Mouse (Mus musculus): ENCODE measurements around the gene Hmga2. TPM values are rescaled to one million over a fixed set of nuclear protein-coding genes. Genes with fewer than 3 reads are reported as not detected.
A peak's percentile ranks its signal among the peaks of the same experiment; 100 is the strongest.

Gene Hmga2
- polyA plus RNA-seq, 1 experiment from 2014 or later = 195 TPM

GRCm38 (mm10) chr10:120478164-120478563 is 1.9 kb upstream of the Hmga2 start:
- Histone ChIP-seq H3K27ac (replicated peaks; ENCODE audit: low read depth, low read length) (peak overlapping the region; percentile 99; the same call in 1 of the 2 replicates), H3K9me3 (ENCODE audit: control insufficient read depth, low read length) (no peaks in the 10 kb centered on the region), H3K4me2 (ENCODE audit: low read depth, severe bottlenecking) (peak overlapping the region; percentile 90), H3K4me3 (ENCODE audit: low read depth, low read length) (peak overlapping the region; percentile 99), H3K27me3 (ENCODE audit: control insufficient read depth, insufficient read depth, low read length) (no peaks in the 10 kb centered on the region), H3K4me1 (ENCODE audit: control insufficient read depth, insufficient read depth, low read length) (peaks cover 6% of the 10 kb centered on the region; the same call in 1 of the 2 replicates), H3K36me3 (ENCODE audit: control insufficient read depth, insufficient read depth, low read length) (no peaks in the 10 kb centered on the region), H3K9ac (ENCODE audit: low read length) (peak overlapping the region; percentile 100)
- DNase-seq (ENCODE audit: low spot score) (peak; percentile 81), ATAC-seq (ENCODE audit: insufficient number of reproducible peaks, low FRiP score, low TSS enrichment, low read depth) (no peak)
- under 1% methylated on average over 16 of the region's 16 CpGs for WGBS

DNA sequence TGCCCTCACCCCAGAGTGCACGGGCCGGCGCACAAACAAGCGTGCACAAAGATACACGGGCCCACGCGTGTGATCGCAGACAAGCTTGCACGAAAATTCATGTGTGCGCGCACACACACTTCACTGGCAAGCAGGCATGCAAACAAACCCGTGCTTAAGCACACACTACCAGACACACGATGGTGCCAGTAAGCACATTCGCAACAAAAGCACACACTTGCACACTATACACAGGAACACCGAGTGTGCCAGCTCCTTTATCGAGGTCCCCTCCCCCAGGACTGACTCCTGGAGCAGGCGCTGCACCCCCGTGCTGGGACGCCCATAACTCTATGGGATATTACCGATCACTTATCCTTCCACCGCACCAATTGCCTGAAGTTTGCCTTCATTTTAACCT is 1.2 kb upstream of the Hmga2 start:
- peak overlapping the region; percentile 100 for H3K9ac ChIP-seq (ENCODE audit: low read length)
- no peaks in the 10 kb centered on the region for H3K27me3 ChIP-seq (ENCODE audit: control insufficient read depth, insufficient read depth, low read length)
- H3K4me3 ChIP-seq (ENCODE audit: low read depth, low read length) = peak overlapping the region; percentile 99
- peak overlapping the region; percentile 90 for H3K4me2 ChIP-seq (ENCODE audit: low read depth, severe bottlenecking)
- peak; percentile 67 for DNase-seq (ENCODE audit: low spot score)
- peak overlapping the region; percentile 99 for H3K27ac ChIP-seq (replicated peaks; ENCODE audit: low read depth, low read length)
- H3K36me3 ChIP-seq (ENCODE audit: control insufficient read depth, insufficient read depth, low read length) = no peaks in the 10 kb centered on the region
- peak; percentile 10; the same call in 1 of the 2 replicates for ATAC-seq (ENCODE audit: insufficient number of reproducible peaks, low FRiP score, low TSS enrichment, low read depth)
- H3K9me3 ChIP-seq (ENCODE audit: control insufficient read depth, low read length) = no peaks in the 10 kb centered on the region
- H3K4me1 ChIP-seq (ENCODE audit: control insufficient read depth, insufficient read depth, low read length) = peaks cover 6% of the 10 kb centered on the region; the same call in 1 of the 2 replicates
- WGBS = under 1% methylated on average over 21 of the region's 21 CpGs

DNA sequence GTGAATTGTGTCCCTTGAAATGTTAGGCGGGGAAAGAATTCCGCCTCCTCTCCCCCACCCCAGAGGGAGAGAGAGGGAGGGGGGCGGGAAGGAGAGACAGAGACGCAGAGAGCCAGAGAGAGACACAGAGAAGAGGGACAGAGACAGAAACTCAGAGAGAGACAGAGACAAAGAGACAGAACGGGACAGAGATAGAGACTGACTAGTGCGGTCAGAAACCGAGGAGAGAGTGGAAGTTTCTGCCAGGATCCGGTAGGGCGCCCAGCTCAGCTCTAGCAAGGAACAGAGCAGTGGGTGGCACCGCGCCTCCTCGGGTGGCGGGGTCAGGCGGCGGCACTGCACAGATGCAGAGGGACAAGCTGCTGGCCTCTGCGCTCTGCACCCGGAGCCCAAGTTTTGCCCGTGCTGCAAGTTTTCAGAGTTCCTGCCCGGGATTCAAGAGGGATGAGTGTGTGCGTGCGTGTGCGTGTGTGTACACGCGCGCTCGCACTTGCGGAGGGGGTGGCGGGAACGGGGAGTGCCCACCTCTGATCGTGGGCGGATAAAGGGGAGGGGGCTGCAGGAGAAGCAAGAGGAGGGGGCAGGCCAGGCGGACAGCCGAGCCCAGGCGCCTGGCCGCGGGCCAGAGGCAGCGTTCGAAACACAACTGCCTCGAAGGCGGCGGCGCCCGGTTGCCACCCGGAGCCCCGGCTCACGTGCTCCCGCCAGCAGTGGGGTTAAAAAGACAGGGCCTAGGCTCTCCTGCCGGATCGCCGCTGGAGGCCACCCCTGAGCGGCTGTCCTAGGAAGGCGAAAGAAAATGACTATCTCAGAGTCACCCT is 457 bp upstream of the Hmga2 start:
- no peaks in the 10 kb centered on the region for H3K36me3 ChIP-seq (ENCODE audit: control insufficient read depth, insufficient read depth, low read length)
- H3K4me2 ChIP-seq (ENCODE audit: low read depth, severe bottlenecking) = peak overlapping the region; percentile 90
- peak overlapping the region; percentile 99 for H3K4me3 ChIP-seq (ENCODE audit: low read depth, low read length)
- ATAC-seq (ENCODE audit: insufficient number of reproducible peaks, low FRiP score, low TSS enrichment, low read depth) (peak; percentile 75), DNase-seq (ENCODE audit: low spot score) (peak; percentile 88)
- H3K27me3 ChIP-seq (ENCODE audit: control insufficient read depth, insufficient read depth, low read length) = no peaks in the 10 kb centered on the region
- under 1% methylated on average over 51 of the region's 52 CpGs for WGBS
- H3K4me1 ChIP-seq (ENCODE audit: control insufficient read depth, insufficient read depth, low read length) = peaks cover 6% of the 10 kb centered on the region; the same call in 1 of the 2 replicates
- peak overlapping the region; percentile 99 for H3K27ac ChIP-seq (replicated peaks; ENCODE audit: low read depth, low read length)
- peak overlapping the region; percentile 100 for H3K9ac ChIP-seq (ENCODE audit: low read length)
- no peaks in the 10 kb centered on the region for H3K9me3 ChIP-seq (ENCODE audit: control insufficient read depth, low read length)

DNA sequence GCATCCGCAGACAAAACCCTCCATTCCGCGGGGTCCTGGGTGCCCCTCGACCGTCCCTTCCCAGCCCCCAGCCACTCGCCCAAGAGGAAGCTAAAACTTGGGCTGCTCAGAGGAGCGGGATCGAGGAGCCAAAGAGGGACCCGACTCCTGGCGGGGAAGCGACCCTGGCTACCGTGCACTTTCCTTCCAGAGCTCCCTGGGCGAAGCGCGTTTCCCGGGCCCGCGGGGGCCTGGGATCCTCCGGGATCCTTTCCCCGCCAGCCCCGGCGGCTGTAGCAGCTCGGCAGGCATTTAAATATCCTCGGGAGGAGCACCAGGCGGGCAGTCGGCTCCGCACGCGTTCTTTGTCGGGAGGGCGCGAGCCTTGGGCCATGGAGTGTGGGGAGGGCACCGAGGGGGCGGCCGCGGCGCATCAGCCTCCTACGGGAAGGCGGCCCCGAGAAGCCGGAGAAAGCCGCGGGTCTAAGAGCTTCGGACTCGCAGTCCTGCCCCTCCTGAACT is 1.2 kb downstream of the Hmga2 start:
- no peak for ATAC-seq (ENCODE audit: insufficient number of reproducible peaks, low FRiP score, low TSS enrichment, low read depth)
- Histone ChIP-seq H3K4me1 (ENCODE audit: control insufficient read depth, insufficient read depth, low read length) (peaks cover 6% of the 10 kb centered on the region; the same call in 1 of the 2 replicates), H3K9ac (ENCODE audit: low read length) (peak overlapping the region; percentile 100)

GRCm38 (mm10) chr10:120474301-120474700 is 2.0 kb downstream of the Hmga2 start:
- DNase-seq (ENCODE audit: low spot score) (peak; percentile 78), ATAC-seq (ENCODE audit: insufficient number of reproducible peaks, low FRiP score, low TSS enrichment, low read depth) (no peak)
- Histone ChIP-seq H3K36me3 (ENCODE audit: control insufficient read depth, insufficient read depth, low read length) (peaks cover 4% of the 10 kb centered on the region; the same call in 1 of the 2 replicates), H3K4me2 (ENCODE audit: low read depth, severe bottlenecking) (peak overlapping the region; percentile 90), H3K4me3 (ENCODE audit: low read depth, low read length) (peak overlapping the region; percentile 99), H3K27ac (replicated peaks; ENCODE audit: low read depth, low read length) (peak overlapping the region; percentile 99), H3K27me3 (ENCODE audit: control insufficient read depth, insufficient read depth, low read length) (no peaks in the 10 kb centered on the region), H3K9ac (ENCODE audit: low read length) (peak overlapping the region; percentile 100), H3K9me3 (ENCODE audit: control insufficient read depth, low read length) (no peaks in the 10 kb centered on the region), H3K4me1 (ENCODE audit: control insufficient read depth, insufficient read depth, low read length) (peaks cover 6% of the 10 kb centered on the region; the same call in 1 of the 2 replicates)
- under 1% methylated on average over 20 of the region's 20 CpGs for WGBS

More for the DNA sequence above, 1.2 kb downstream of the Hmga2 start:
- WGBS = under 1% methylated on average over 44 of the region's 45 CpGs
- Histone ChIP-seq H3K9me3 (ENCODE audit: control insufficient read depth, low read length) (no peaks in the 10 kb centered on the region), H3K27ac (replicated peaks; ENCODE audit: low read depth, low read length) (peak overlapping the region; percentile 99), H3K4me3 (ENCODE audit: low read depth, low read length) (peak overlapping the region; percentile 99), H3K36me3 (ENCODE audit: control insufficient read depth, insufficient read depth, low read length) (no peaks in the 10 kb centered on the region), H3K4me2 (ENCODE audit: low read depth, severe bottlenecking) (peak overlapping the region; percentile 90), H3K27me3 (ENCODE audit: control insufficient read depth, insufficient read depth, low read length) (no peaks in the 10 kb centered on the region)
- peak; percentile 74 for DNase-seq (ENCODE audit: low spot score)

DNA sequence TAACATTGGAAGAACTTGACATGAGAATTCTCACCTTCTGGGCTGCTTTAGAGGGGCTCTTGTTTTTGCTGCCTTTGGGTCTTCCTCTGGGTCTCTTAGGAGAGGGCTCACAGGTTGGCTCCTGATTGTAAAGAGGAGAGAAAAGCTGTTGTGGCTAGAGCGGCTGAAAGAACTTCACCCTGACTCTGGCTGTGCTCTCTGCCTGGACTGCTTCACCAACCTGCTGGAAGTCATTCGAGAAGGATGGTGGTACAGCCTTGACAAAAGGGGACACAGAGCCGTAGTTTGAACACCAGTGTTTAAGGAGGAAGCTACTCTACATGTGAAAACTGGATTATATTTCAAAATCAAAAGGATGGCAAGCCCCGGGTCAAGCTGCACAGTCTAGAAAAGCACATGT is 3.1 kb downstream of the Hmga2 start:
- 20% methylated on average over 4 of the region's 4 CpGs for WGBS
- Histone ChIP-seq H3K4me2 (ENCODE audit: low read depth, severe bottlenecking) (peak overlapping the region; percentile 90), H3K4me1 (ENCODE audit: control insufficient read depth, insufficient read depth, low read length) (peaks cover 4% of the 10 kb centered on the region; the same call in 1 of the 2 replicates), H3K27ac (replicated peaks; ENCODE audit: low read depth, low read length) (peak overlapping the region; percentile 38; the same call in 1 of the 2 replicates), H3K36me3 (ENCODE audit: control insufficient read depth, insufficient read depth, low read length) (peaks cover 7% of the 10 kb centered on the region; the same call in 1 of the 2 replicates), H3K9ac (ENCODE audit: low read length) (peak overlapping the region; percentile 60), H3K27me3 (ENCODE audit: control insufficient read depth, insufficient read depth, low read length) (no peaks in the 10 kb centered on the region), H3K4me3 (ENCODE audit: low read depth, low read length) (peak overlapping the region; percentile 99), H3K9me3 (ENCODE audit: control insufficient read depth, low read length) (no peaks in the 10 kb centered on the region)
- ATAC-seq (ENCODE audit: insufficient number of reproducible peaks, low FRiP score, low TSS enrichment, low read depth) (no peak), DNase-seq (ENCODE audit: low spot score) (peak; percentile 39)

- WGBS = 44% methylated on average over 2 of the region's 2 CpGs
- H3K27ac ChIP-seq (replicated peaks; ENCODE audit: low read depth, low read length) = no peak overlapping the region
Measured at GRCm38 (mm10) chr10:120472606-120473005, 3.7 kb downstream of the Hmga2 start.

DNA sequence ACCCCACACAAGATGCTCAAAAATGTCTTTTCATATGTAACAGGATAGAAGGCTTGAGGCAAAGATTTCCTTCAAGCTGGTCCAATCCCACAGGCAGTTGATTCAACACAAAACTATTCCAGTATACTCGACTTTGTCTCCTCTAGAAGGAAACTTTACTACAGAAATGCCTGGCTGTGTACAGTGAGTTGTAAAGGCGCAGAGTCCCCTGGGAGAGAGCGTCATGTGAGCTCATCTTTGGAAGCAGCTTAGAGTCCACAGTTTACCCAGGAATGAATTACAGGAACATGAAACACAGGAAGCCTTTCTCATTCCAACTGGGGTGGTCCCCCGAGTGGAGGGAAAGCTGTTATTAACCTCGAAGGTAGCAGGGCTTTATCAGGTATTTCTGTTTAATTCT is 11.1 kb downstream of the Hmga2 start:
- H3K4me1 ChIP-seq (ENCODE audit: control insufficient read depth, insufficient read depth, low read length) = peaks cover 4% of the 10 kb centered on the region; the same call in 1 of the 2 replicates
- H3K36me3 ChIP-seq (ENCODE audit: control insufficient read depth, insufficient read depth, low read length) = peaks cover 18% of the 10 kb centered on the region; the same call in 1 of the 2 replicates
- H3K9me3 ChIP-seq (ENCODE audit: control insufficient read depth, low read length) = no peaks in the 10 kb centered on the region
- H3K4me2 ChIP-seq (ENCODE audit: low read depth, severe bottlenecking) = no peak overlapping the region
- WGBS = 83% methylated on average over 5 of the region's 5 CpGs
- no peak overlapping the region for H3K4me3 ChIP-seq (ENCODE audit: low read depth, low read length)
- H3K9ac ChIP-seq (ENCODE audit: low read length) = no peak overlapping the region
- H3K27ac ChIP-seq (replicated peaks; ENCODE audit: low read depth, low read length) = no peak overlapping the region
- no peaks in the 10 kb centered on the region for H3K27me3 ChIP-seq (ENCODE audit: control insufficient read depth, insufficient read depth, low read length)
- ATAC-seq (ENCODE audit: insufficient number of reproducible peaks, low FRiP score, low TSS enrichment, low read depth) (no peak), DNase-seq (ENCODE audit: low spot score) (no peak)

More at GRCm38 (mm10) chr10:120472606-120473005, 3.7 kb downstream of the Hmga2 start:
- Histone ChIP-seq H3K36me3 (ENCODE audit: control insufficient read depth, insufficient read depth, low read length) (peaks cover 10% of the 10 kb centered on the region; the same call in 1 of the 2 replicates), H3K4me1 (ENCODE audit: control insufficient read depth, insufficient read depth, low read length) (peaks cover 2% of the 10 kb centered on the region; the same call in 1 of the 2 replicates), H3K27me3 (ENCODE audit: control insufficient read depth, insufficient read depth, low read length) (no peaks in the 10 kb centered on the region), H3K9ac (ENCODE audit: low read length) (peak overlapping the region; percentile 22; the same call in 1 of the 2 replicates), H3K4me2 (ENCODE audit: low read depth, severe bottlenecking) (peak overlapping the region; percentile 90), H3K9me3 (ENCODE audit: control insufficient read depth, low read length) (no peaks in the 10 kb centered on the region), H3K4me3 (ENCODE audit: low read depth, low read length) (peak overlapping the region; percentile 99)
- no peak for ATAC-seq (ENCODE audit: insufficient number of reproducible peaks, low FRiP score, low TSS enrichment, low read depth)
- DNase-seq (ENCODE audit: low spot score) = no peak

All from limb, embryonic 11.5 days (tissue).